Comparison of ENCODE assay signal across 23 mouse cellular contexts in genomic region chr11:85949749-85950148, GRCm38 (mm10).
"Had no signal": no experiment of that assay in that cellular context is flagged by ENCODE, and none has a peak within 500 bp of the region (broad histone marks: within the 10 kb centered on the region; RNA-seq: fewer than 3 reads in every experiment).

No protein-coding gene starts in this region.

- H3K27me3 ChIP-seq: hindbrain, embryonic 13.5 days; hindbrain, embryonic 15.5 days; limb, embryonic 13.5 days; limb, embryonic 15.5 days had no signal

- H3K4me2 ChIP-seq: heart, embryonic 11.5 days; heart, embryonic 13.5 days; heart, embryonic 15.5 days; hindbrain, embryonic 13.5 days; hindbrain, embryonic 15.5 days; limb, embryonic 13.5 days; limb, embryonic 15.5 days; liver, embryonic 12.5 days had no signal

- ATAC-seq: forebrain, postnatal 0 days; hindbrain, postnatal 0 days; liver, embryonic 12.5 days had no signal

- H3K36me3 ChIP-seq: heart, embryonic 13.5 days; heart, embryonic 15.5 days; hindbrain, embryonic 13.5 days; hindbrain, embryonic 15.5 days; limb, embryonic 13.5 days; limb, embryonic 15.5 days; liver, embryonic 12.5 days had no signal

- H3K4me1 ChIP-seq: heart, embryonic 13.5 days; heart, embryonic 15.5 days; hindbrain, embryonic 13.5 days; hindbrain, embryonic 15.5 days; liver, embryonic 12.5 days had no signal

- H3K9me3 ChIP-seq: heart, embryonic 13.5 days; heart, embryonic 15.5 days; hindbrain, embryonic 13.5 days; hindbrain, embryonic 15.5 days; limb, embryonic 13.5 days; limb, embryonic 15.5 days; liver, embryonic 12.5 days had no signal

- H3K27ac ChIP-seq: heart, adult 2 months; heart, embryonic 13.5 days; heart, embryonic 15.5 days; hindbrain, embryonic 13.5 days; hindbrain, embryonic 15.5 days; hindbrain, postnatal 0 days; left cerebral cortex, adult 2 months; limb, embryonic 13.5 days; limb, embryonic 15.5 days; liver, embryonic 12.5 days had no signal

- H3K4me3 ChIP-seq: heart, adult 2 months; heart, embryonic 13.5 days; heart, embryonic 15.5 days; hindbrain, embryonic 13.5 days; hindbrain, embryonic 15.5 days; left cerebral cortex, adult 2 months; limb, embryonic 13.5 days; limb, embryonic 15.5 days; liver, embryonic 12.5 days had no signal

- H3K9ac ChIP-seq: forebrain, postnatal 0 days; heart, embryonic 13.5 days; heart, embryonic 15.5 days; hindbrain, embryonic 13.5 days; hindbrain, embryonic 15.5 days; limb, embryonic 13.5 days; limb, embryonic 15.5 days; liver, embryonic 12.5 days had no signal

- DNase-seq: forebrain, postnatal 0 days; gastrocnemius, postnatal 14 days; gastrocnemius, postnatal 36 days; heart, adult 11 months; heart, adult 2 months; heart, postnatal 14 days; heart, postnatal 36 days; kidney, adult 11 months; kidney, adult 2 months; kidney, postnatal 10 days; kidney, postnatal 25 days; kidney, postnatal 4 days; left cerebral cortex, postnatal 4 days had no signal
